Mouse (Mus musculus) midbrain, embryonic 10.5 days (tissue): ENCODE measurements around the gene Lrfn3. TPM values are rescaled to one million over a fixed set of nuclear protein-coding genes. Genes with fewer than 3 reads are reported as not detected.

Source experiments
- DNase-seq: peaks from one replicate; pipeline ENCODE4 v3.0.0-alpha.2; 2017; ENCODE audit warnings: low spot score
- H3K27ac ChIP-seq: fragments of 300-500 bp; sonication (generic); replicated peaks from 2 replicates; pipeline ENCODE4 v1.5.1; 2016; ENCODE audit warnings: mild to moderate bottlenecking
- H3K27me3 ChIP-seq: fragments of 300-500 bp; sonication (generic); 2 replicates; pipeline ENCODE4 v1.6.1; 2016; ENCODE audit warnings: low read depth, mild to moderate bottlenecking; ENCODE audit not compliant: poor library complexity, severe bottlenecking
- H3K36me3 ChIP-seq: fragments of 300-500 bp; sonication (generic); 2 replicates; pipeline ENCODE4 v1.6.1; 2016; ENCODE audit warnings: mild to moderate bottlenecking, moderate library complexity
- H3K4me1 ChIP-seq: fragments of 300-500 bp; sonication (generic); 2 replicates; pipeline ENCODE4 v1.6.1; 2016
- H3K4me3 ChIP-seq: fragments of 300-500 bp; sonication (generic); 2 replicates; pipeline ENCODE4 v1.5.1; 2016; ENCODE audit warnings: mild to moderate bottlenecking, moderate library complexity
- H3K9me3 ChIP-seq: fragments of 300-500 bp; sonication (generic); replicated peaks from 2 replicates; pipeline ENCODE4 v1.6.1; 2016; ENCODE audit warnings: mild to moderate bottlenecking
- WGBS: fragments of 180-500 bp; shearing (Covaris S2); methylation state at CpG from one replicate; pipeline ENCODE4 v1.1.7; 2016; 5-methylcytosine and 5-hydroxymethylcytosine counted together
- polyA plus RNA-seq: library from polyadenylated mRNA; unstranded; fragments of >200 nt; fragmentation: Nextera tagmentation; extraction: Ambion mirVana; gene quantifications from 2 replicates; pipeline ENCODE4 v1.2.1, GENCODE M21; 2016

The Lrfn3 gene
- polyA plus RNA-seq, 1 experiment from 2014 or later = 5.4 TPM

DNA sequence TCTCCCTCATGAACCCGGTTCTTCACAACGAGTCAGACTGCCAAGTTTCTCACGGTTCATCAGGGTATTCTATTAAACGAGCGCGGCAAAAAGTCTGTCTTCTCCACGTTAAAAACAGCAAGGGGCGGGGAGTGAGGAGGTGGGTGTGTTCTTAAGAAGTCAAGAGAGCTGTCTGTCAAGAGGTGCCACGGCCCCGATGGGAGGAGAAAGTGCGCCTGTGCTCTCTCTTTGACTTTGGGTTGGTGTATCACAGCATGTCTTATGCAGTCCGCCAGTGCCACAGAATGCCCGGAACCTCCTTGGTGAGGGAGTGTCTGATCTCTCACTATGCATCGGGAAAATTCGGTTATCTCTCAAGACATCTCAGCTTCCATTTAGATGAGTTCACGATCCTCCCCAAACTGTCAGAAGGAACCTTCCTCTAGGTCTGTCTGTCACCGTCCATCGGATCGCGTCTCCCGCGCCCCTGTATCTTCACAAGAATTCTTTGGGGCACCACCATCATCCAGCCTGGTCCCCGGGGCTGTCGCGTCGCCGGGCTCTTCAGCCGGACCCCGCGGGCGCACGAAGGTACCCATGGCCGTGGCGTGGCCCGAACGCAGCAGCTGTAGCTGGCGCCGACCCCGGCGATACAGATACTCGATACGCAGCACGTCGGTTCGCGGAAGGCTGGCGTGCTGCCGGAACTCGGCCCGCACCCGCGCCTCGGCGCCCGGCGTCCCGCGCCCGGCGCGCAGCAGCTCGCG, 40.9 kb downstream of the Lrfn3 start, which contains the start of gene E130208F15Rik:
Gene E130208F15Rik (plus strand): TSS at position 202 of the 746 bp plus-strand sequence.
- Histone ChIP-seq H3K27me3 (no peaks in the 10 kb centered on the region), H3K4me1 (peaks cover 18% of the 10 kb centered on the region), H3K4me3 (peak within 1 kb of the TSS; percentile 77), H3K36me3 (peaks cover 2% of the 10 kb centered on the region; the same call in 1 of the 2 replicates), H3K9me3 (no peaks in the 10 kb centered on the region), H3K27ac (peak within 1 kb of the TSS; percentile 88)
- under 1% methylated on average over 63 of the region's 63 CpGs for WGBS
- DNase-seq = peak; percentile 52

GRCm38 (mm10) chr7:30320946-30321345, 41.6 kb downstream of the Lrfn3 start:
- Histone ChIP-seq H3K27ac (no peak overlapping the region), H3K4me1 (peaks cover 18% of the 10 kb centered on the region), H3K9me3 (no peaks in the 10 kb centered on the region), H3K36me3 (peaks cover 3% of the 10 kb centered on the region; the same call in 1 of the 2 replicates), H3K4me3 (peak overlapping the region; percentile 77), H3K27me3 (no peaks in the 10 kb centered on the region)
- no peak for DNase-seq
- WGBS = 84% methylated on average over 2 of the region's 2 CpGs

GRCm38 (mm10) chr7:30318142-30318541, 44.4 kb downstream of the Lrfn3 start:
- no peaks in the 10 kb centered on the region for H3K9me3 ChIP-seq
- H3K36me3 ChIP-seq = peaks cover 12% of the 10 kb centered on the region
- H3K4me1 ChIP-seq = peaks cover 28% of the 10 kb centered on the region
- DNase-seq = no peak
- 90% methylated on average over 3 of the region's 3 CpGs for WGBS
- H3K27ac ChIP-seq = no peak overlapping the region
- H3K27me3 ChIP-seq = no peaks in the 10 kb centered on the region
- no peak overlapping the region for H3K4me3 ChIP-seq

DNA sequence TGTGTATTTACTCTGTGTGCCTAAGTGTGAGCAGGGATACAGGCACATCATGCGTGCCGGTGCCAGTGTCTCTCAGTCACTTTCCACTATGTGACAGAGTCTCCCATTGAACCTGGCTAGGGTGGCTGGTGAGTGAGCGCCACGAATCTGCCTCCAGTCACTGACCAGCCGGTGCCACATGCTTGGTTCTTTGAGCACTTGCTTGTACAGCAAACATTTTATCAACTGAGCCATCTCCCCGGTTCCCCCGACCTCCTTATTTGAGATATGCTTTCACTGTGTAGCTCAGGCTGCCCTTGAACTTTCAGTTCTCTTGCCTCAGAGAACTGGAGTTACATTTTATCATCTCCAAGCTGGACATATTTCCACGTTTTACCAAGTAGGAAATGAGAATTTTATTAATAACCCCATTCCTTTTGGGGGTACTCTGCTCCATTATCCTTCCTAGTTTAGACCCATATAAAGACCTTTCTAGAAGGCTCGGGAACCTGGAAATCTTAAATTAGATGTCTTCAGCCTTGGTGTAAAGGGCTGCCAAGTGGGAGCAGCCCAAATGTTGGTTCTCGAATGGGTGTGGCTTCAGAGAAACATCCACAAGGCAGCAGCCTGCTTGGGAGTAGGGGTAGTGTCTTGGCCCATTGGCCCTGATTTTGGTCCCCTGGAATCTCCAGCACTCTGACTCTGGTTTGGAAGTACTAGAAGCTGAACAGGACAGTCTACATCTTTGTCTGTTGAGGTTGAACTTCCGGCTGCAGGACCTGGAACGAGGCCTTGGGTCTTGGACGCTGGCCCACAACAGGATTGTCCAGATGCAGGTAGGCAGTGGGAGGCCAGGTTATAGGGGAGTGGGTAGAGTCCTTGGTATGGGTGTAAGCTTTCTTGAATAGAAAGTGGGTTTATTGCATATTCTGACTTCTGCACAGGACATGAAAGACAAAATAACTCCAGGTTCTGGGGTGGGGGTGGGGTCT, 46.7 kb downstream of the Lrfn3 start:
- Histone ChIP-seq H3K4me3 (0 out of 2 replicates have a peak overlapping the region, but pooled peaks have one; percentile 45), H3K9me3 (no peaks in the 10 kb centered on the region), H3K27me3 (no peaks in the 10 kb centered on the region), H3K27ac (no peak overlapping the region), H3K4me1 (peaks cover 14% of the 10 kb centered on the region), H3K36me3 (peaks cover 33% of the 10 kb centered on the region)
- DNase-seq = no peak
- 79% methylated on average over 13 of the region's 13 CpGs for WGBS

GRCm38 (mm10) chr7:30314721-30315155, 47.8 kb downstream of the Lrfn3 start, which contains the start of gene Syne4:
Syne4 (plus strand) TSS chr7:30314807.
- 1% methylated on average over 9 of the region's 9 CpGs for WGBS
- DNase-seq = peak; percentile 21
- H3K4me3 ChIP-seq = peak within 1 kb of the TSS; percentile 45
- H3K27ac ChIP-seq = peak within 1 kb of the TSS; percentile 39
- H3K27me3 ChIP-seq = no peaks in the 10 kb centered on the region
- H3K36me3 ChIP-seq = peaks cover 41% of the 10 kb centered on the region
- H3K9me3 ChIP-seq = no peaks in the 10 kb centered on the region
- peaks cover 19% of the 10 kb centered on the region for H3K4me1 ChIP-seq

DNA sequence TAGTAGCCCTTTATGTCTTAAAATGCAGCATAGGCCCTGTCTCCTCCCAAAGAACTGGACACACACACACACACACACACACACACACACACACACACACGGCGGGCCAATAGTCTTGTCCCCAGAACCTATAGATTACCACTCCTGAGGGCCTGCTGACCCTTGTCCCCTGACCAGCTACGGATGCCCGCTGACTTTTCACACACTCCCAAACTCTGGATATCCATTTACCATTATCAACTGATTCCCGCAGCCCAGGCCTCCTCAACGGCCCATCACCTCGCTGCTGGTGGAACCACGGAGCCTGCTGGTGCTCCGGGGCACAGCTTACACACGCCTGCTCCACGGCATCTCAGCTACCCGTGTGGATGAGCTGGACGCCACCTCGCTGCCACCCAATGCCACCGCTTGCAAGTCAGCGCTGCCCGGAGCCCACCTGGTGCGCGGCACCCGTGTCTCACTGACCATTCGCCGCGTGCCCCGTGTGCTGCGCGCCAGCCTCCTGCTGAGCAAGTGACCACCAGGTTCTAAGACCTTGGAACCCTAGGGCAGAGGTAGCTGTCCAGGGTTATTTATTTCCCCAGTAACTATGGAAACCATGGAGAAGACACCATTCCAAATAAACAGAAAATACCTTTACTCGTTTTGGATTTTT, 48.8 kb downstream of the Lrfn3 start:
- H3K27ac ChIP-seq = no peak overlapping the region
- H3K4me3 ChIP-seq = no peak overlapping the region
- H3K36me3 ChIP-seq = peaks cover 41% of the 10 kb centered on the region
- DNase-seq = no peak
- H3K9me3 ChIP-seq = no peaks in the 10 kb centered on the region
- H3K27me3 ChIP-seq = no peaks in the 10 kb centered on the region
- H3K4me1 ChIP-seq = peaks cover 27% of the 10 kb centered on the region
- WGBS = 47% methylated on average over 27 of the region's 27 CpGs

GRCm38 (mm10) chr7:30310136-30310535, 52.4 kb downstream of the Lrfn3 start:
- H3K4me3 ChIP-seq = no peak overlapping the region
- WGBS = 90% methylated on average over 12 of the region's 12 CpGs
- no peaks in the 10 kb centered on the region for H3K27me3 ChIP-seq
- H3K27ac ChIP-seq = no peak overlapping the region
- DNase-seq = no peak
- no peaks in the 10 kb centered on the region for H3K9me3 ChIP-seq
- peaks cover 61% of the 10 kb centered on the region for H3K36me3 ChIP-seq
- H3K4me1 ChIP-seq = peaks cover 34% of the 10 kb centered on the region

- peaks cover 28% of the 10 kb centered on the region for H3K4me1 ChIP-seq
- DNase-seq = no peak
- peak overlapping the region; percentile 68 for H3K4me3 ChIP-seq
- H3K27ac ChIP-seq = peak overlapping the region; percentile 62; the same call in 1 of the 2 replicates
- no peaks in the 10 kb centered on the region for H3K9me3 ChIP-seq
- no peaks in the 10 kb centered on the region for H3K27me3 ChIP-seq
- 68% methylated on average over 15 of the region's 15 CpGs for WGBS
- H3K36me3 ChIP-seq = peaks cover 64% of the 10 kb centered on the region
Observed at GRCm38 (mm10) chr7:30309395-30310129, 53.0 kb downstream of the Lrfn3 start.

DNA sequence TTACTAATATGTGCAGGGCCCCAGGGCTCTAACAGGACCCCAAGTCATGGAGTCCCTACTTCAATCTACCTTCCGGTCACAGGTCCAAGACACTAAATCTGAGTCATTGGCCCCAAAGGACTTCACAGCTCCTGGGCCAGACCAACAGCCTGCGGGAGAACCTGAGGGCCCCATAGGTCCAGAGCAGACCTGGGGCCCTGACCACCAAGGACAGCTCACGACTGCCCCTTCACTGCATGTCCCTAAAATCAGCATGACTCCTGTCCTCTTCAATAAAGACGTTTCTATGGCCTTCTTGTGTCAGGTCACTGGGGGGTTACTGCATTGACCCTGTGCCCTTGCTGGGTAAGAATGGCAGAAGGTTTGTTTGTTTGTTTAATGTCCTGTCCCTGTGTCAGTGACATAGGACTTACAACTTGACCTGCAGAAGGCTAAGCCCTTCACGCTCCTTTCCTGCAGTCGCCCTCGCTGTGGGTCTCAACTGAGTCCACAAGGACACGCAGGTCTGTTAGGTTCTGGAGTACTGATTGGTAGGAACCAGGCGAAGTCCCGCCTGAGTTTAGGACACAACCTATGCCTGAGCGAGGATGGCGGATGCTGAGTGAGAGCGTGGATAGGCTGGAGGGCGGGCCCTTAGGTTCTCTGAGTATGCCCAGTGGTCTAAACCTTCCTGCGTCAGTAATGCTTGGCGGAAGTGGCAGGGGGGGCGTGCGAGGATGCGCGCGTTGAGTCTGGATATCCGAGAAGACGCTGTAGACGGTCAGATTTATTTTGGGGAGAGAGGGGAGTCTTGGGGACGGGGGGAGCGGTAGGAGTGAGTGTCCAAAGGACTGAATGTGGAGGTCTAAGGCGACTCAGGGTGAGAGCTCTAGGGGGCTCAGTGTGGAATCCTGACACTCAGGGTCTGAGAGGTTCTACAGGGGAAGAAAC, 54.2 kb downstream of the Lrfn3 start, which contains the start of gene Alkbh6:
Gene Alkbh6 (plus strand): TSS at position 642 of the 930 bp plus-strand sequence.
- peak within 1 kb of the TSS; percentile 79 for H3K27ac ChIP-seq

DNA sequence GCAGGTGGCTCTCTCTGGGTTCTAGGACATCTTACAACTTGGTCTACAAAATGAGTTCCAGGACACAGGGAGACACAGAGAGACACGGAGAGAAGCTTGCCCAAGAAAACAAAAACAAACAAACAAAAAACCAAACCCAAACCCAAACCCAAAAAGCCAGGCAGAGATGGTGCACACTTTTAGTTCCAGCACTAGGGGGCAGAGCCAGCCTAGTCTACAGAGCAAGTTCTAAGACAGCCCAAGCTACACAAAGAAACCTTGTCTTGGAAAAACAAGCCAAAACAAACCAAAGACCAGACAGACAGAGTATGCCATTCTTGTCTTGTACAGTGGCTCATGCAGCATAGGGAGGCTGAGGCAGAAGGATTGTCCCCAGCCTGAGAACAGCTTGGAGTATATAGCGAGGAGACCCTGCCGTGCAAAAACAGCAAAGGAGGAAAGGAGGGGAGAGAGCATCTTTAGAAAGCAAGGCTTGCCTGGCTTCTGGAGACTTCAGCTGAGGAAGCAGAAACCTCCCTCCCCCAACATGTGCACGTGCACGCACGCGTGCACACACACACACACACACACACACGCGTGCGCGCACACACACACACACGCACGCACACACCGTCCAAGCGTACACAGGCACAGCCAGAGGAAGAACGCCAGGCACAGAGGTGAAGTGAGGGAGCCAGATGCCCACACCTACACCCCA, 56.3 kb downstream of the Lrfn3 start:
- no peak overlapping the region for H3K27ac ChIP-seq
- H3K4me1 ChIP-seq = peaks cover 24% of the 10 kb centered on the region
- no peaks in the 10 kb centered on the region for H3K27me3 ChIP-seq
- peaks cover 67% of the 10 kb centered on the region for H3K36me3 ChIP-seq
- no peak for DNase-seq
- H3K9me3 ChIP-seq = no peaks in the 10 kb centered on the region
- H3K4me3 ChIP-seq = no peak overlapping the region
- WGBS = 91% methylated on average over 16 of the region's 16 CpGs

More for the DNA sequence above, 54.2 kb downstream of the Lrfn3 start, which contains the start of gene Alkbh6:
- Histone ChIP-seq H3K4me3 (peak within 1 kb of the TSS; percentile 68), H3K9me3 (no peaks in the 10 kb centered on the region), H3K27me3 (no peaks in the 10 kb centered on the region), H3K36me3 (peaks cover 65% of the 10 kb centered on the region), H3K4me1 (peaks cover 24% of the 10 kb centered on the region)
- WGBS = 4% methylated on average over 27 of the region's 27 CpGs
- DNase-seq = peak; percentile 93
